Mouse (Mus musculus) spleen, adult 2 months (tissue): ENCODE measurements around the gene Ptger2.

Source experiments
- CTCF ChIP-seq: fragments of 200-500 bp; IDR thresholded peaks from 2 replicates; pipeline ENCODE4 v1.5.1; 2011; ENCODE audit warnings: mild to moderate bottlenecking, inconsistent platforms; ENCODE audit not compliant: insufficient read depth, insufficient read length, insufficient replicate concordance; ENCODE audit errors: extremely low read depth
- POLR2A ChIP-seq: fragments of 200-500 bp; IDR thresholded peaks from 2 replicates; pipeline ENCODE4 v1.6.1; 2011; ENCODE audit warnings: low read depth, low read length, inconsistent platforms

- TF ChIP-seq POLR2A (no peak), CTCF (no peak)
Observed at GRCm38 (mm10) chr14:44994337-44994736, 6.3 kb downstream of the Ptger2 start.
